22 mouse cellular contexts compared by ENCODE assay signal in genomic region chr10:91293226-91293625, GRCm38 (mm10).
"Had no signal": no experiment of that assay in that cellular context is flagged by ENCODE, and none has a peak within 500 bp of the region (broad histone marks: within the 10 kb centered on the region; RNA-seq: fewer than 3 reads in every experiment).

No protein-coding gene starts in this region.

- ATAC-seq: intestine, embryonic 15.5 days had no signal

- H3K9ac ChIP-seq: intestine, embryonic 15.5 days; liver, embryonic 14.5 days; lung, embryonic 15.5 days; neural tube, embryonic 12.5 days; neural tube, embryonic 15.5 days had no signal

- DNase-seq: kidney, adult 18-20 months; kidney, postnatal 25 days; left cerebral cortex, postnatal 4 days; lung, adult 18-20 months; lung, postnatal 10 days; lung, postnatal 36 days; midbrain, embryonic 14.5 days; right cerebral cortex, adult 18-20 months; right cerebral cortex, postnatal 14 days; right cerebral cortex, postnatal 4 days; thymus, adult 18-20 months; thymus, postnatal 14 days had no signal

- H3K4me3 ChIP-seq: intestine, embryonic 15.5 days; lung, embryonic 15.5 days; megakaryocyte, embryonic 14.5 days; midbrain, embryonic 10.5 days; neural tube, embryonic 12.5 days; neural tube, embryonic 15.5 days had no signal

- H3K9me3 ChIP-seq: intestine, embryonic 15.5 days; lung, embryonic 15.5 days; megakaryocyte, embryonic 14.5 days; midbrain, embryonic 10.5 days; neural tube, embryonic 12.5 days; neural tube, embryonic 15.5 days had no signal

- H3K27me3 ChIP-seq: intestine, embryonic 15.5 days; lung, embryonic 15.5 days; megakaryocyte, embryonic 14.5 days; neural tube, embryonic 12.5 days; neural tube, embryonic 15.5 days had no signal

- H3K36me3 ChIP-seq: intestine, embryonic 15.5 days; lung, embryonic 15.5 days; midbrain, embryonic 10.5 days; neural tube, embryonic 12.5 days; neural tube, embryonic 15.5 days had no signal

- H3K4me2 ChIP-seq: intestine, embryonic 15.5 days; liver, embryonic 11.5 days; lung, embryonic 15.5 days; neural tube, embryonic 12.5 days; neural tube, embryonic 15.5 days had no signal

- H3K4me1 ChIP-seq: intestine, embryonic 15.5 days; lung, embryonic 15.5 days; megakaryocyte, embryonic 14.5 days; neural tube, embryonic 12.5 days had no signal

- H3K27ac ChIP-seq: intestine, embryonic 15.5 days; kidney, postnatal 0 days; liver, embryonic 14.5 days; lung, embryonic 15.5 days; midbrain, embryonic 10.5 days; neural tube, embryonic 12.5 days; neural tube, embryonic 15.5 days; stomach, postnatal 0 days had no signal
